Mouse (Mus musculus): Measurements from ENCODE around the gene Dppa2. TPM values are rescaled to one million over a fixed set of nuclear protein-coding genes. Genes with fewer than 3 reads are reported as not detected.

Gene Dppa2
- polyA plus RNA-seq (2017; shearing (Covaris generic)), result not detected

GRCm38 (mm10) chr16:48303509-48303908, at the start of gene Dppa2:
Dppa2 (plus strand) TSS chr16:48303908.

GRCm38 (mm10) chr16:48283517-48283916, 20.2 kb upstream of the Dppa2 start, which contains the start of gene Dppa4:
Dppa4 (plus strand) TSS chr16:48283733.

Other genes starting within 250 kb of the Dppa2 start
- not detected for gene Dppa4, start 20.2 kb upstream of the Dppa2 start, polyA plus RNA-seq (2017; shearing (Covaris generic))
- not detected for gene Gm5485, start 108.5 kb downstream of the Dppa2 start, polyA plus RNA-seq (2017; shearing (Covaris generic))
- gene Morc1, start 127.3 kb downstream of the Dppa2 start, polyA plus RNA-seq (2017; shearing (Covaris generic)), result 0.55 TPM